In the genomic region with DNA sequence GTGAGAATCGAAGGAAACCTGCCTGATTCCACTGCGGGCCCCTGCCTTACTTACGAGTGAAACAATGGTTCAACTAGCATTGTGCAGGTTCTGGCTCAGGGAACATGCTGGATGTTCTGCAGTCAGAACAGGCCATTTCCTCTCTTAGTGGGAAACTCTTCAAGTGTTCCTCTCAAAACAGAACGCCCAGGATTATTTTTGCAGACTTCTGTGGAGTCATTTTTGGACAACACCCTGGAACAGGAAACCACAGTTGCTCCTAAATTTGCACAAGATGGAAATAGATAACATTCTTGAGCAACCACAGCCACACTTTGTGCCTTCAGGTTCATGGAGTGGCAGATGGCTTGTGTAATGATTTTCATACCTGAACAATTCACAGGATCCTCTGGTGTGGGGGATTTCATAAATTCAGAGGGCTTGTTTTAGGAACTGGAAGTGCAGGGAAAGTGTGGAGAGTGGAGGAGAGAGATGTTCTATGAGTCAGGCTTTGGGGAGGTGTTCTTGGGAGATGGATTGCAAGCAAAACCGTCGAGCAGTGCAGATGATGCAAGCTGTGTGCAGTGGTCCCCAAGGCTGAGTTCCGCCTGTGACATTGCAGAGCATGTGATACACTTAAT, we compare ENCODE assay signal across 8 mouse cellular contexts.
DNase-seq lines count a peak whose midpoint lies in the region; ATAC-seq and TF ChIP-seq lines count a peak whose summit lies in the region.

No protein-coding gene starts in this region.

- no peak overlapping the region for H3K4me2 ChIP-seq in embryonic facial prominence, embryonic 13.5 days
- no peak overlapping the region for H3K4me2 ChIP-seq in intestine, embryonic 16.5 days (ENCODE audit: low read depth, low read length)

- DNase-seq in embryonic facial prominence, embryonic 10.5 days (ENCODE audit: low spot score) = no peak
- peak; percentile 8 for DNase-seq in urinary bladder, postnatal 14 days (ENCODE audit: low spot score)
- no peak for DNase-seq in urinary bladder, postnatal 10 days (ENCODE audit: low spot score)
- peak; percentile 36 for DNase-seq in kidney, postnatal 10 days
- DNase-seq in layer of hippocampus, adult 9-10 months (ENCODE audit: low spot score) = no peak

- no peak overlapping the region for H3K4me3 ChIP-seq in embryonic facial prominence, embryonic 13.5 days
- no peak overlapping the region for H3K4me3 ChIP-seq in embryonic facial prominence, embryonic 10.5 days
- no peak overlapping the region for H3K4me3 ChIP-seq in small intestine, adult 2 months (ENCODE audit: low read depth, low read length)
- no peak overlapping the region for H3K4me3 ChIP-seq in intestine, embryonic 16.5 days (ENCODE audit: low read length)

- no peak overlapping the region for H3K9ac ChIP-seq in embryonic facial prominence, embryonic 13.5 days
- H3K9ac ChIP-seq in intestine, embryonic 16.5 days (ENCODE audit: low read depth, low read length) = no peak overlapping the region

- 0 out of 2 replicates have a peak overlapping the region, but pooled peaks have one; percentile 44 for H3K27ac ChIP-seq in embryonic facial prominence, embryonic 13.5 days
- no peak overlapping the region for H3K27ac ChIP-seq in embryonic facial prominence, embryonic 10.5 days (replicated peaks)
- peak overlapping the region; percentile 49 for H3K27ac ChIP-seq in small intestine, adult 2 months (ENCODE audit: insufficient read depth, low read depth, low read length)
- H3K27ac ChIP-seq in intestine, embryonic 16.5 days (ENCODE audit: low read length) = no peak overlapping the region

- H3K27me3 ChIP-seq in embryonic facial prominence, embryonic 13.5 days = no peaks in the 10 kb centered on the region
- H3K27me3 ChIP-seq in embryonic facial prominence, embryonic 10.5 days (replicated peaks; ENCODE audit: low read depth, poor library complexity, severe bottlenecking) = no peaks in the 10 kb centered on the region
- no peaks in the 10 kb centered on the region for H3K27me3 ChIP-seq in small intestine, adult 2 months (ENCODE audit: control insufficient read depth, insufficient read depth, low read length)
- no peaks in the 10 kb centered on the region for H3K27me3 ChIP-seq in intestine, embryonic 16.5 days (replicated peaks; ENCODE audit: control insufficient read depth, insufficient read depth, low read length)

- H3K36me3 ChIP-seq in embryonic facial prominence, embryonic 13.5 days = no peaks in the 10 kb centered on the region
- no peaks in the 10 kb centered on the region for H3K36me3 ChIP-seq in embryonic facial prominence, embryonic 10.5 days (replicated peaks)
- no peaks in the 10 kb centered on the region for H3K36me3 ChIP-seq in small intestine, adult 2 months (ENCODE audit: control insufficient read depth, insufficient read depth, low read length)
- H3K36me3 ChIP-seq in intestine, embryonic 16.5 days (ENCODE audit: control insufficient read depth, insufficient read depth, low read length) = no peaks in the 10 kb centered on the region

- H3K9me3 ChIP-seq in embryonic facial prominence, embryonic 13.5 days = no peaks in the 10 kb centered on the region
- H3K9me3 ChIP-seq in embryonic facial prominence, embryonic 10.5 days = no peaks in the 10 kb centered on the region
- no peaks in the 10 kb centered on the region for H3K9me3 ChIP-seq in intestine, embryonic 16.5 days (ENCODE audit: control insufficient read depth, low read length)

- no peak for TF ChIP-seq POLR2A in small intestine, adult 2 months (IDR thresholded peaks at IDR 0.05; ENCODE audit: low read depth, low read length)

- WGBS in embryonic facial prominence, embryonic 13.5 days = 64% methylated on average over 7 of the region's 7 CpGs
- 85% methylated on average over 7 of the region's 7 CpGs for WGBS in embryonic facial prominence, embryonic 10.5 days
- WGBS in small intestine, adult 2 months = 59% methylated on average over 7 of the region's 7 CpGs
- WGBS in intestine, embryonic 16.5 days = 68% methylated on average over 7 of the region's 7 CpGs

- peaks cover 18% of the 10 kb centered on the region for H3K4me1 ChIP-seq in embryonic facial prominence, embryonic 13.5 days
- peaks cover 43% of the 10 kb centered on the region for H3K4me1 ChIP-seq in embryonic facial prominence, embryonic 10.5 days
- no peaks in the 10 kb centered on the region for H3K4me1 ChIP-seq in small intestine, adult 2 months (ENCODE audit: control insufficient read depth, insufficient read depth, insufficient read length, low read length)
- H3K4me1 ChIP-seq in intestine, embryonic 16.5 days (ENCODE audit: control insufficient read depth, insufficient read depth, low read length) = no peaks in the 10 kb centered on the region; the same call in 1 of the 2 replicates

- no peak for TF ChIP-seq CTCF in small intestine, adult 2 months (IDR thresholded peaks at IDR 0.05; ENCODE audit: extremely low read depth, insufficient read length, insufficient replicate concordance, low read depth, low read length)

- no peak for ATAC-seq in embryonic facial prominence, embryonic 13.5 days (ENCODE audit: insufficient number of reproducible peaks, insufficient read depth, low FRiP score, low TSS enrichment, low read depth)
- no peak for ATAC-seq in intestine, embryonic 16.5 days

Comparison
In these comparisons a context has a peak if more than half of its experiments do, and no peak if none do; other contexts are left out.
1. H3K27ac ChIP-seq: peak in embryonic facial prominence, embryonic 13.5 days (single experiment) and small intestine, adult 2 months (single experiment); none in embryonic facial prominence, embryonic 10.5 days (single experiment) and intestine, embryonic 16.5 days (single experiment).
2. DNase-seq: peak in urinary bladder, postnatal 14 days (single experiment) and kidney, postnatal 10 days (single experiment); none in embryonic facial prominence, embryonic 10.5 days (single experiment), urinary bladder, postnatal 10 days (single experiment) and layer of hippocampus, adult 9-10 months (single experiment).